Mouse (Mus musculus) megakaryocyte, adult 5-6 weeks (primary cell): ENCODE measurements around the gene Gm45208. TPM values are rescaled to one million over a fixed set of nuclear protein-coding genes. Genes with fewer than 3 reads are reported as not detected.
A peak's percentile ranks its signal among the peaks of the same experiment; 100 is the strongest.

Experiments used
- ATAC-seq: 2 replicates; pipeline ENCODE4 v1.8.0; 2016; ENCODE audit warnings: mild to moderate bottlenecking, inconsistent platforms; ENCODE audit not compliant: poor library complexity, severe bottlenecking
- total RNA-seq, 2 experiments: library from RNA; stranded (forward) in 1 of 2; stranded (reverse) in 1 of 2; fragments of 153-499, 151-499 nt in 1 of 2; fragments of 221-1000, 200-1000 nt in 1 of 2; gene quantifications; 2 replicates each; pipeline versions ENCODE4 v1.2.3 to v1.2.4; 2015 to 2017

The Gm45208 gene
- total RNA-seq, 2 experiments from 2014 or later, result not detected

GRCm38 (mm10) chrX:7769302-7770017 lies 47.4 kb downstream of the Gm45208 start:
- no peak for ATAC-seq

- ATAC-seq, result no peak
These were observed 50.7 kb downstream of the Gm45208 start for GRCm38 (mm10) chrX:7772766-7773165.

- ATAC-seq, result no peak
These were observed 53.6 kb downstream of the Gm45208 start for GRCm38 (mm10) chrX:7775501-7776205.

- ATAC-seq, result peak; percentile 76
These were observed 54.5 kb downstream of the Gm45208 start for GRCm38 (mm10) chrX:7776329-7777082.

GRCm38 (mm10) chrX:7778450-7779244 lies 56.6 kb downstream of the Gm45208 start:
- no peak for ATAC-seq

GRCm38 (mm10) chrX:7779294-7779693 lies 57.2 kb downstream of the Gm45208 start:
- ATAC-seq, result no peak

Other genes with a start within 250 kb of the Gm45208 start
- gene Foxp3, start 148.6 kb upstream of the Gm45208 start, total RNA-seq (2015), result 0.41 TPM in 1 of 2 replicates, not detected in the other
- gene Foxp3, start 148.6 kb upstream of the Gm45208 start, total RNA-seq (2017), result 0.49 and 0.66 TPM in 2 replicates
- 0.05 and 0.09 TPM in 2 replicates for gene Ppp1r3f, start 148.0 kb upstream of the Gm45208 start, total RNA-seq (2015)
- 0.53 and 0.55 TPM in 2 replicates for gene Ppp1r3f, start 148.0 kb upstream of the Gm45208 start, total RNA-seq (2017)
- gene Ccdc22, start 116.7 kb upstream of the Gm45208 start, total RNA-seq (2015), result 9.5 and 12.3 TPM in 2 replicates
- gene Ccdc22, start 116.7 kb upstream of the Gm45208 start, total RNA-seq (2017), result 20.2 and 26.4 TPM in 2 replicates
- gene Cacna1f, start 115.2 kb upstream of the Gm45208 start, total RNA-seq (2015), result 0.40 and 0.59 TPM in 2 replicates
- 0.07 and 0.37 TPM in 2 replicates for gene Cacna1f, start 115.2 kb upstream of the Gm45208 start, total RNA-seq (2017)
- gene Syp, start 83.8 kb upstream of the Gm45208 start, total RNA-seq (2015), result 0.50 and 1.5 TPM in 2 replicates
- 1.2 and 3.7 TPM in 2 replicates for gene Syp, start 83.8 kb upstream of the Gm45208 start, total RNA-seq (2017)
- 7.0 and 8.7 TPM in 2 replicates for gene Prickle3, start 65.0 kb upstream of the Gm45208 start, total RNA-seq (2015)
- 7.9 and 9.3 TPM in 2 replicates for gene Prickle3, start 65.0 kb upstream of the Gm45208 start, total RNA-seq (2017)
- 987 and 1,037 TPM in 2 replicates for gene Plp2, start 50.9 kb upstream of the Gm45208 start, total RNA-seq (2015)
- 267 and 300 TPM in 2 replicates for gene Plp2, start 50.9 kb upstream of the Gm45208 start, total RNA-seq (2017)
- gene Magix, start 41.0 kb upstream of the Gm45208 start, total RNA-seq (2015), result not detected in 2 replicates
- 0.18 TPM in 1 of 2 replicates, not detected in the other for gene Magix, start 41.0 kb upstream of the Gm45208 start, total RNA-seq (2017)
- gene Gpkow, start 25.1 kb upstream of the Gm45208 start, total RNA-seq (2015), result 24.8 and 25.7 TPM in 2 replicates
- gene Gpkow, start 25.1 kb upstream of the Gm45208 start, total RNA-seq (2017), result 24.2 and 25.7 TPM in 2 replicates
- 25.6 and 38.7 TPM in 2 replicates for gene Wdr45, start 7.9 kb upstream of the Gm45208 start, total RNA-seq (2015)
- 13.4 and 18.9 TPM in 2 replicates for gene Wdr45, start 7.9 kb upstream of the Gm45208 start, total RNA-seq (2017)
- 7.8 and 20.6 TPM in 2 replicates for gene Praf2, start 6.2 kb downstream of the Gm45208 start, total RNA-seq (2015)
- gene Praf2, start 6.2 kb downstream of the Gm45208 start, total RNA-seq (2017), result 5.4 and 5.8 TPM in 2 replicates
- gene Ccdc120, start 28.7 kb downstream of the Gm45208 start, total RNA-seq (2015), result not detected in 2 replicates
- not detected in 2 replicates for gene Ccdc120, start 28.7 kb downstream of the Gm45208 start, total RNA-seq (2017)
- gene Tfe3, start 40.3 kb downstream of the Gm45208 start, total RNA-seq (2015), result 45.9 and 54.6 TPM in 2 replicates
- gene Tfe3, start 40.3 kb downstream of the Gm45208 start, total RNA-seq (2017), result 22.3 and 39.4 TPM in 2 replicates
- 39.5 and 55.4 TPM in 2 replicates for gene Gripap1, start 67.5 kb downstream of the Gm45208 start, total RNA-seq (2015)
- 70.5 and 81.9 TPM in 2 replicates for gene Gripap1, start 67.5 kb downstream of the Gm45208 start, total RNA-seq (2017)
- 0.39 and 0.49 TPM in 2 replicates for gene Kcnd1, start 100.0 kb downstream of the Gm45208 start, total RNA-seq (2015)
- 0.20 and 0.29 TPM in 2 replicates for gene Kcnd1, start 100.0 kb downstream of the Gm45208 start, total RNA-seq (2017)
- 43.2 and 50.6 TPM in 2 replicates for gene Otud5, start 119.1 kb downstream of the Gm45208 start, total RNA-seq (2015)
- gene Otud5, start 119.1 kb downstream of the Gm45208 start, total RNA-seq (2017), result 70.2 and 73.0 TPM in 2 replicates
- gene Pim2, start 156.0 kb downstream of the Gm45208 start, total RNA-seq (2015), result 4.7 and 8.6 TPM in 2 replicates
- gene Pim2, start 156.0 kb downstream of the Gm45208 start, total RNA-seq (2017), result 1.1 and 1.4 TPM in 2 replicates
- gene Slc35a2, start 161.8 kb downstream of the Gm45208 start, total RNA-seq (2015), result 6.4 and 9.8 TPM in 2 replicates
- 10.9 and 13.5 TPM in 2 replicates for gene Slc35a2, start 161.8 kb downstream of the Gm45208 start, total RNA-seq (2017)
- gene Pqbp1, start 177.0 kb downstream of the Gm45208 start, total RNA-seq (2015), result 25.6 and 29.8 TPM in 2 replicates
- gene Pqbp1, start 177.0 kb downstream of the Gm45208 start, total RNA-seq (2017), result 116 and 123 TPM in 2 replicates
- gene Timm17b, start 177.1 kb downstream of the Gm45208 start, total RNA-seq (2015), result 75.8 and 85.4 TPM in 2 replicates
- gene Timm17b, start 177.1 kb downstream of the Gm45208 start, total RNA-seq (2017), result 35.8 and 50.0 TPM in 2 replicates
- gene Gm10491, start 185.6 kb downstream of the Gm45208 start, total RNA-seq (2015), result not detected in 2 replicates
- gene Gm10491, start 185.6 kb downstream of the Gm45208 start, total RNA-seq (2017), result not detected in 2 replicates
- not detected in 2 replicates for gene Gm10490, start 187.3 kb downstream of the Gm45208 start, total RNA-seq (2015)
- not detected in 2 replicates for gene Gm10490, start 187.3 kb downstream of the Gm45208 start, total RNA-seq (2017)
- not detected in 2 replicates for gene Pcsk1n, start 197.6 kb downstream of the Gm45208 start, total RNA-seq (2015)
- gene Pcsk1n, start 197.6 kb downstream of the Gm45208 start, total RNA-seq (2017), result not detected in 2 replicates
- gene Eras, start 206.4 kb downstream of the Gm45208 start, total RNA-seq (2015), result not detected in 2 replicates
- not detected in 2 replicates for gene Eras, start 206.4 kb downstream of the Gm45208 start, total RNA-seq (2017)
- 6.4 and 7.5 TPM in 2 replicates for gene Hdac6, start 225.6 kb downstream of the Gm45208 start, total RNA-seq (2015)
- gene Hdac6, start 225.6 kb downstream of the Gm45208 start, total RNA-seq (2017), result 8.0 and 9.3 TPM in 2 replicates